Mouse (Mus musculus): ENCODE measurements around the gene Rilp. TPM values are rescaled to one million over a fixed set of nuclear protein-coding genes. Genes with fewer than 3 reads are reported as not detected.

The Rilp gene
- 14.3 and 15.9 TPM in 2 replicates for total RNA-seq (2021)
- long read RNA-seq, experiment 1, transcript Rilp-201 (8 exons, 1,489 nt), result major isoform, 14 of 23 reads
- long read RNA-seq, experiment 1, partial matches to known transcripts, result 4 of 23 reads
- long read RNA-seq, experiment 1, other reads (novel, unspliced or antisense), result 5 of 23 reads
- long read RNA-seq, experiment 2, partial matches to known transcripts, result 5 of 13 reads
- long read RNA-seq, experiment 2, other reads (novel, unspliced or antisense), result 6 of 13 reads

GRCm38 (mm10) chr11:75509741-75510626, at the start of gene Rilp:
TSS of gene Rilp (plus strand) at chr11:75510094.
- peak; percentile 92 for DNase-seq

GRCm38 (mm10) chr11:75460103-75460843, 49.6 kb upstream of the Rilp start:
- peak; percentile 94 for DNase-seq

GRCm38 (mm10) chr11:75460844-75461742, 48.8 kb upstream of the Rilp start, which contains the start of gene Tlcd2:
TSS of gene Tlcd2 (plus strand) at chr11:75461715.
- peak; percentile 100 for DNase-seq

GRCm38 (mm10) chr11:75461743-75462252, 48.1 kb upstream of the Rilp start:
- no peak for DNase-seq

- peak; percentile 95 for DNase-seq
Measured at GRCm38 (mm10) chr11:75462253-75462783, 47.6 kb upstream of the Rilp start.

GRCm38 (mm10) chr11:75462865-75463336, 47.0 kb upstream of the Rilp start:
- peak; percentile 98 for DNase-seq

- DNase-seq, result no peak
Measured at GRCm38 (mm10) chr11:75463624-75464023, 46.3 kb upstream of the Rilp start.

GRCm38 (mm10) chr11:75464417-75464816, 45.5 kb upstream of the Rilp start:
- DNase-seq, result no peak

GRCm38 (mm10) chr11:75465051-75465450, 44.8 kb upstream of the Rilp start:
- DNase-seq, result no peak

GRCm38 (mm10) chr11:75466731-75467505, 43.0 kb upstream of the Rilp start:
- DNase-seq, result no peak

- DNase-seq, result peak; percentile 91
Measured at GRCm38 (mm10) chr11:75467512-75468215, 42.2 kb upstream of the Rilp start.

- no peak for DNase-seq
Measured at GRCm38 (mm10) chr11:75468410-75468809, 41.5 kb upstream of the Rilp start.

- DNase-seq, result no peak
Measured at GRCm38 (mm10) chr11:75469261-75469660, 40.6 kb upstream of the Rilp start.

GRCm38 (mm10) chr11:75470675-75471074, 39.2 kb upstream of the Rilp start:
- no peak for DNase-seq

GRCm38 (mm10) chr11:75472469-75473081, 37.3 kb upstream of the Rilp start:
- no peak for DNase-seq

- no peak for DNase-seq
Measured at GRCm38 (mm10) chr11:75473376-75473775, 36.5 kb upstream of the Rilp start.

GRCm38 (mm10) chr11:75486192-75486591, 23.7 kb upstream of the Rilp start:
- no peak for DNase-seq

- peak; percentile 97 for DNase-seq
Measured at GRCm38 (mm10) chr11:75486601-75487285, 23.2 kb upstream of the Rilp start, which contains the start of gene Prpf8. TSS of gene Prpf8 (plus strand) at chr11:75486816.
